Mouse (Mus musculus): ENCODE results near the gene Mcoln2.

- TF ChIP-seq CTCF (IDR thresholded peaks at IDR 0.05; ENCODE audit: low read depth) (no peak), EP300 (IDR thresholded peaks at IDR 0.05; ENCODE audit: low read depth) (no peak)
Measured at GRCm38 (mm10) chr3:146150560-146150959, 927 bp downstream of the Mcoln2 start.

All from liver, postnatal 0 days (tissue).